Mouse (Mus musculus) heart, postnatal 14 days (tissue): ENCODE results near the gene Setd6. TPM values are rescaled to one million over a fixed set of nuclear protein-coding genes. Genes with fewer than 3 reads are reported as not detected.
A peak's percentile ranks its signal among the peaks of the same experiment; 100 is the strongest.

Source experiments
- DNase-seq, 2 experiments: peaks; one replicate each; pipeline ENCODE4 v3.0.0; 2021 to 2022
- intact Hi-C: fragments of 180-260 bp; cut with DNase I; formaldehyde crosslinking; loops from one replicate; pipeline ENCODE4 v1.15.1; 2025
- total RNA-seq, 2 experiments: library from RNA; stranded (reverse); gene quantifications; 2 replicates each; pipeline ENCODE4 v1.2.3; 2021

Setd6 gene
- total RNA-seq, 2 experiments from 2014 or later, result 8.5 to 11.6 TPM

DNA sequence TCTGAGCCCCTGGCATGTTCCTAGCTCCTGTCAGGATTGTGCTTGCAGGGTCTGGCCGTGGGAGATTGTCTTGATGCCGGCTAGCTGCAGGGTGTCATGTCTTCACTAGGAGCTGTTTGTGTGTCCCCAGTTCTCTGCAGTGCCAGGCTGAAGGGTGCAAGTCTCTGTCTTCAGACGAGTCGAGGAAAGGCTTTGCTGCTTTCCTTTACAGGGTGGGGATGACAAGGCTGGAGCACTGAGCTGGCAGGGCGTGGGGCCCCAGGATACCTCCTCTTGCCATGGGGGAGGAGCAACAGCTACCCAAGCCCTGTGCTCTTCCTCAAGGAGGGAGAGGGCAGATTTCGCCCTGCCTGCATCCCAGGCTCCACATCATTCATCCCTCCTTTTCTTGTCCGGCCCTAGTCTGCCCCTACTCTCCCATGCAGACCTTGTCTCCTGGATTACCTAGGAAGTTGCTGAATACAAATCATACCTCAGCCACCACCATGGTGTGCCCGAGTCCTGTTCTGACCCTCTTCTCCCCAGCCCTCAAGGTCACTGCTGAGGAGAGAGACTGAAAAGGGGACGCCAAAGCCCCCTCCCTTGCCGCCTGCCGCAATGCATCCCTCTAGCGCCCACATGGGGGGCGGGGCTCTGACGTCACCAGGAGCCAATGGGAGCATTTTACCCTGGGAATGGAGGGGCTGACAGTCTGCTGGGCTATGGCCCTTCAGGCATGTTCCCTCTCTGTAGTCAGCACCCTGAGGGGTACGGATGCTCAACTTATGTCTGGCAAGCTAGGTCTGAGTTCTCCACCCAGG is 12.0 kb upstream of the Setd6 start:
- intact Hi-C loops, result no loop called here
- peak; percentile 57 to 73 for DNase-seq

DNA sequence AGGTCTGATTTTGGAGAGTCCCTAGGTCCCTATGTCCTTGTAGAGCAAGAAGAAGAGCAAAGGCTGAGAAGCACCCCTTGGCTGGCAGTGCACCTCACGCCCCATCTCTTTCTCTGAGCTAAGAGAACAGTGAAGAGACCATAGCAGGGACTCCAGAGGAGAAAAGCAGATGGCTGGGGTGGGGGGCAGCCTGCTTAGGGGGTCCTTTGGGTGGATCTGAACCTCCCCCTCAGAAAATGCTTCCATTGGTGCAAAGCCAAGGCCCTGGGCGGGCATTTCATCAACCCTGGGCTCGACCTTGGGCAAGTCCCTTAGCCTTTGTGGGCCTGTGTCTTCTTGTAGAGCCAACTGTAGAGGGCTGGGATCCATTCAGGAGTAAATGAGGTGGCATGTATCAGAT is 11.1 kb upstream of the Setd6 start:
- no peak for DNase-seq
- intact Hi-C loops, result no loop called here

DNA sequence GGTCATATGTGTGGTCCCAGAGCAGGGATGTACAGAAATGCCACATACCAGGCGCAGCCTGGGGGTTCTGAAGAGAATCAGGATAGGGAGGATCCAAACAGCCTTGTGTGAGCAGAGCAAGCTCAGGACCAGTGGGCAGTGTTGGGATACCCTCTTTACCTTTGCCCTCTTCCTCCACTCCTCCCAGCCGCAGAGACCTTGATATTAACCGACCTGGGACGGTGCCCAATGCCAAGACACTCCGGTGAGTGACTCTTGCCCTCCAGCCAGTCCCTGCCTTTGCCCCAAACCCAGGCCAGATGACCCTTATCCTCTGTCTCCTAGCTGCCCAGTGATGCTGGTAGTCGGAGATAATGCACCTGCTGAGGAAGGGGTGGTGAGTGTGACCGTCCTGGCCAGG is 6.1 kb upstream of the Setd6 start:
- intact Hi-C loops, result no loop called here
- no peak for DNase-seq

DNA sequence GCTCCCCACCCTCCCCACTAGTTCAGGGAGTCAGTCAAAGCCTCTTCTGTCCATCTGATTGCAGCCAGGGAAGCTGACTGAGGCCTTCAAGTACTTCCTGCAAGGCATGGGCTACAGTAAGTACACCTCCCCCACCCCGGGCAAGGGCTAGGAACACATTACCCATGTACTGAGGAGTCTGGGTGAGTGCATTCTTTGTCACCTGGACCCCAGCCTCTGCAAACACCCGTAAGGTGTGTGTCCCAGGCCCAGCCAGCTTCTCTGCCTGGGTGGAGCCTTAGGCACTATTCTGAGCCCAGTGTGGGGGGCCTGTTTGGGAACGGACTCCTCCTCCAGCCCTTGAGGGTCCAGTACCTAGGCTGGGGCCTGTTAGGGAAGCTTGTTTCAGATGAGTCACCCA is 4.7 kb upstream of the Setd6 start:
- intact Hi-C loops, result loop anchor here (10.0 kb wide), 1 partner anchor 204 kb away; no protein-coding TSS in a partner anchor
- DNase-seq, result no peak

DNA sequence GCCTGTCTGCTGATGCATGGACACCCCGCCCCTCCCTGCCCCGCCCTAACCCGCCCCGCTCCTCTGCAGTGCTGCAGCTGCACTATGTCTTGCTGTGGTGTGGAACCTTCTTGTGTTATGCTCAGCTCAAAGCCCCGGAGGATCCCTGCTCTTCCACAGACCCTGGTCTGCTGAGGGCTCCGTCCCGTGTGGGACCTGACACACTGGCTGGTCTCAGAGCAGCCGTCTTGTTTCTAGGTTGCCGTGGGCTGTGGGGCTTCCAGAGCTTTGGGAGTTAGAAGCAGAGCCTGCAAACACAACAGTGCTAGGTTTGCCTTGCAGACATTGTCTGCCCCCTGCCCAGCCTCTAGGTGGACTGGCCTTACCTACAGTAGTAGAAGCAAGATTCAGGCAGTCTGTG is 3.3 kb upstream of the Setd6 start:
- intact Hi-C loops, result loop anchor here (10.0 kb wide), 1 partner anchor 202 kb away; no protein-coding TSS in a partner anchor
- no peak for DNase-seq

DNA sequence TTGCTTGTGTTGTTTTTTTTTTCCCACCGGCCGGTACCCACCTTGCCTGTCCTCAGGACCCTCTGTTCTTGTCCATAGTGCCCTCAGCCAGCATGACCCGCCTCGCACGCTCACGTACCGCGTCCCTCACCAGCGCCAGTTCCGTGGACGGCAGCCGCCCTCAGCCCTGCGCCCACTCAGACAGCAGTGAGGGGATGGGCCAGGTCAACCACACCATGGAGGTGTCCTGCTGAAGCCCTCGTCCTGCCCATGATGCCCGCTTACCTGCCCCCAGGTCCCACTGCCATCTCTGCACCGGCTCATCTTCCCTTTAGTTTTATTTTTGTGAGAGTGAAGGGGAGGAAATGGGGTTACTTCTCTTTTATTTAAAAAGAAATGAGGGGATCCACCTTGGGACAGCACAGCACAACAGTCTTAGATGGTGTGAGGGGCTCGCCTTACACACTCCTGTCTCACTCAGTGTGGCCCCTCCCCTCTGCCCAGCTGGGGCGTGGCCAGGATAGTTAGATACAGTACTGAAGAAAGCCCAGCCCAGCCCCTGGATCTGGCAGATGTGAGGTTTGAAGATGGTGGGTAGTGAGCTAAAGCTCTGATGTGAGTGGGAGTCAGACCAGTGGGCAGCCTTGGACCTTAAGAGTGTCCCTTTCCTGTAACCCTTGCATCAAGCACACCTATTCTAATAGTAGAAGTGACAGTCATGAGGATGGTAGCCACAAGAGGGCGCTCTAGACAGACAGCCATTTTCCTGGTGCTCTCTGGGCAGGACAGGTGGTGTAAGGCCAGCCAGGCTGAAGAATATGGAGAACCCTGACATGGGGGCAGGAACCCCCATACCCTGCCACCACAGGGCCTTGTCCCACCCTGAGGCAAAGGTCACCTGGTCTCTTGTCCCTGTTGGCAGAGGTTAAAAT is 2.3 kb upstream of the Setd6 start:
- peak; percentile 64 to 78 for DNase-seq
- intact Hi-C loops, result loop anchor here (10.0 kb wide), 1 partner anchor 201 kb away; no protein-coding TSS in a partner anchor

DNA sequence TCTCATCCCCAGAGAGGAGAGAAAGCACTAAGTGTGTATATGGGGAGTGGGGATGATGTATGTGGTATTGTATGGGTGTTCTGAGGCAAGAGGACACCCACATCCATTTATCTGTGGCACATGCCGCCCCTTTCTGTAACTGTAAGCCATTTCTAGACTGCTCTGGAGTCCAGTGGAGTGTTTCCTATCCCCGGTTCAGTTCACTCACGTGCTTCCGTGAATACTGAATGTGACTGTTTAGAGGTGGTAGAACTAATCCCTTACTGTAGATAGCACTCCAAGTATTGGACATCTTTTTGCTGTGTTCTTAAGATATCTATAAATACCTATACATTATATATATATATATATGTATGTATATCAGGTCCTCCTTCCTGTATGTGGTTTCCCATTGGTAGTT is 1.3 kb upstream of the Setd6 start:
- intact Hi-C loops, result loop anchor here (10.0 kb wide), 1 partner anchor 200 kb away; no protein-coding TSS in a partner anchor
- DNase-seq, result no peak

DNA sequence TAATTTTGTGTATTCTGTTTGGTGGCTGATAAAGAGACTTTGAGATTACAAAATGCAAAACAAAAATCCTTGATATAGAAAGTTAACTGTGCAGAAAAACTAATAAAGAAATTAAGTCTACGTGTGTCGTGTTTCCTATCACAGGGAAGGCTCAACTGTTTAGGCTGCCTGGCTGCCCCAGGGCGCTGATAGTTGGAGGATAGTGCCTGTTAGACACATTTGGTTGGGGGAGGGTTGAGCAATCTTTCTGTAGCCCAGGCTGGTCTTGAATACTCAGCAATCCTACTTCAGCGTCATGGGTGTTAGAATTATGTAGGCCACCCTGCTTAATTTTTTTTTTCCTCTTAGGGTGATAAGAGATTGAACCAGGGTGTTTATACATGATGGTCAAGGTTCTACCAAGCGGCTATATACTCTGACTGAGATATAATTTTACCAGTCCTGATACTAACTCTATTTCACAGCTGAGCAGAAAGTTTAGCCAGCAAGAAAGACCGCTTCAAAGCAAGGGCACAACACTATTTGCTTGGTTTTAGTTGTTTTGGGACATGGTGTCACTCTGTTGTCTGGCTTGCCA is 756 bp upstream of the Setd6 start:
- DNase-seq, result no peak
- intact Hi-C loops, result loop anchor here (5.0 to 10.0 kb wide), 2 partner anchors 117 to 200 kb away; no protein-coding TSS in a partner anchor

DNA sequence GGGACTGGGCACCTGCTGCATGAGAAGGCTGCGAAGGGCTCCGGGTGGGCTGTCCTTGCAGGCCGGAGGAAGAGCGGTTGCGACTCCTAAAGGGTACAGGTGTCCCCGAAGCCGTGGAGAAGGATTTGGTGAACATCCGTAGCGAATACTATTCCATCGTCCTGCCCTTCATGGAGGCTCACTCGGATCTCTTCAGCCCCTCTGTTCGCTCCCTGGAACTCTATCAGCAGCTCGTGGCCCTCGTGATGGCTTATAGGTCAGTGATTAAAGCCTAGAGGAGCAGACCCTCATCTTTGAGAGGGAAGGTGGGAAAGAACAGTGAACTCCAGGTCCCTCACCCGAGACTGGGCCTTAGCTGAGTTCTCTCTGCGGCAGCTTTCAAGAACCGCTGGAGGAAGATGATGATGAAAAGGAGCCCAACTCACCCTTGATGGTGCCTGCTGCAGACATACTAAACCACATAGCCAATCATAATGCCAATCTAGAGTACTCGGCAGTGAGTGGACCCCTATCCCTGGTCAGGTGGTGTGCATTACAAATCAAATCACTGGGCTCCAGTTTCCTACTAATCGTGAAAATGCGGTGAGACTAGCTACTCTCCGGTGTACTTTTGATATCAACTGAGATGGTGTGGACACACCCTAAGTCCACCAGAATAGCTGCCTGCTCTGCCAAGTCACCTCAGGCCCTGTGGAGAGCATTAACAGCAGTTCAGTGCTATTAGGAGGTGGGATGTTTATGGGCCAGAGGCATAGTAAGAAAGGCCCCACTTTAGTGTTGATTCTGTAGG is 1.1 kb downstream of the Setd6 start:
- intact Hi-C loops, result loop anchor here (5.0 to 10.0 kb wide), 2 partner anchors 116 to 198 kb away; no protein-coding TSS in a partner anchor

DNA sequence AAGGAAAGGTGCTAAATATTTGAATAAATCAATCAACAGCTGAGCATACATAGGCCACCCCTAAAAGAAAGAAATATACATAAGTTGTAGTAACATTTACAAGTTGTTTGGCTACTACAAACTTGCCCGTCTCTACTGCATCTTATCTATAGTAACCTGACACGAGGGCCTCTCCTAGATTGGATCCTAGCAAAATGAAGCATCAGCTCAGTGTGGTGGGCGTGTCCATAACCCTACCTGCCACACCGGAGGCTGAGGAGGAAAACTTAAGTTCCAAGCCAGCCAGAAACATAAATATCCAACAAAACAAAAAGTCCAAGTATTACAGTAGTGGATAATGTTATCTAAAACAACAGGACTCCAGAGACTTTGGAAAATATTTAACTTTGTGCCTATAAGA is 11.9 kb downstream of the Setd6 start:
- no peak for DNase-seq
- intact Hi-C loops, result no loop called here

More for the DNA sequence above, 1.1 kb downstream of the Setd6 start:
- DNase-seq, result no peak

DNA sequence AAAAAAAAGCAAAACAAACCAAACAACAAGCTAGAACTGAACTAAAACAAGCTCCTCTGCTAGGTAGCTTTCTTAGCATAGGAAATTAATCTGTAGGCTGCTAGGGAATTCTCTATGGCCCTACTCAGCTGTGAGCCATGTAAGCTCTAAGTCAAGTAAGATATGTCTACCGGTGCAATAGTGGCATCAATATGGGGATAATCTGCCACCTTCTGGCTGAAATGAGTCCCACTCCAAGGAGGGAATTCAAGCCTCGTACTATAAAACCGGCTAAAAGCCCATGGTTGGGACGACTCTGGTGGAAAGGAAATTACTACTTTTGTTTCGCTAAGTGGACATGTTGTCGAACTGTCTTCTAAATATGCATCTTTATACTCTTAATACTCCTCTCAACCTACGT is 22.9 kb downstream of the Setd6 start:
- intact Hi-C loops, result no loop called here
- no peak for DNase-seq

DNA sequence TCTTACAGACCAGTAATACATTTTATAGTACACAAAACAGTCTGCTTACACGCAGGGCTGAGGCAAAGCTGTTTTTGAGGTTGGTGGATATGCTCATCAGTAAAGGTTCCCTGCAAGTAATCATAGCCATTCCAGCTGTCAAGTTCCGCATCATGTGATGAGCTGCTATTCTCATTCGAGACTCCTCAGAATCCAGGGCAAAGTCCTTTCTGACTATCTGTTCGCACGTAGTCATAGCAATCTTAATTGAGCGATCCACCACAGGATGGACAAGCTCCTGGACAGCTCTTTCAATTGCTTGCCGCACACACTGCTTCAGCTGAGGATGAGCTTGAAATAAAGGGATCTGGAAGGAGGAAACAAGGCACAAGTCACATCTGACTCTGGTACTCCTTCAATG is 26.1 kb downstream of the Setd6 start:
- no peak for DNase-seq
- intact Hi-C loops, result no loop called here

DNA sequence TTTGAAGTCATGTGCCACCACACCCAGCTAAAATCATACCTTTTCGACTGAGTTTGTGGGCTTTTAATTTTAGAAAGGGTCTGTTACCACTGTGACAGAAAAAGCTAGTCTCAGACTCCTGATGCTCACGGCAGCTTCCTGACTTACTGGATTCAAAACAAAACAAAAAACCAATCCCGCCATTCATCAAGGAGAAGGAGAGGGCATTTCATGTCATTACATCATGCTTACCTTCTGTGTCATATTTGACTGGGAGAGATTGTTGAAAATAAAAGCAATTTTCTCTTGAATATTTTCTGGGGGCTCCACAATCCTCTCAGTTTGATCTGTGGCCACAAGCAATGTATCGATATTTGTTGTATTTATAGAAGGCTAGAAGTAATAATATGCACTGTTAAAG is 32.3 kb downstream of the Setd6 start:
- DNase-seq, result no peak
- intact Hi-C loops, result no loop called here

DNA sequence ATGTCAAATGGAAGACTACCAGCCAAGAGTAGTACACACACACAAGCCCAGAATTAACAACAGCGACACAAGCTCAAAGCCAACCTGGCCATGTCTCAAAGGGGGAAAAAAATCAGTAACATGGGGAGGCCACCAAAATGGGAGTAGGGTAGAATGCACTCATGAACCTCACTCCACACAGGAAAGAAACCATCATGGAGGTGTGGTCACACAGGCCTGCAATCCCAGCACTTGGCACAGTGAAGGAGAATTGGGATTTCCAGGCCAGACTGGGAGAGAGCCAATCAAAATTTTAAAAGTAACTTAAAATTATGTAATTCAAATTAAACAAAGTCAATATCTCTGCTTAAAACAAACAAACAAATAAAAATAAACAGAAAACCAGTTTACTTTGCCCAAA is 36.2 kb downstream of the Setd6 start:
- DNase-seq, result no peak
- intact Hi-C loops, result no loop called here

DNA sequence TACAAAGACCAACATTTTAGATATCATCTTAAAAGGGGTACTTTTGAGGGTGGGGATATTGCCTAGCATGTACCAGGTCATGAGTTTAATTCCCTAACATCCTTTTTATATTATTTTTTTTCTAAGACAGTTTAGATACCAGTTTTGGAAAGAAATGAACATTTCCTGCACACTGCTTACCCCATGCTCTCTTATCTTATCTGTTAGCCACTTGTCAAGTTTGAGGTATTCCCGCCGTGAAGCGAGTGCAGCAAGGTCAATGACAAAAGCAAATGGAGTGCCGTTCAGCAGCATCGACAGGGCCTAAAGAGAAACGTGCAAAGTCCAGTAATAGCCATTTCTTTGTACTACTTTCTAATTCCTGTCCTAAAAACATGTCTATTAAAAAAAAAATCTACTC is 44.6 kb downstream of the Setd6 start:
- no peak for DNase-seq
- intact Hi-C loops, result no loop called here

DNA sequence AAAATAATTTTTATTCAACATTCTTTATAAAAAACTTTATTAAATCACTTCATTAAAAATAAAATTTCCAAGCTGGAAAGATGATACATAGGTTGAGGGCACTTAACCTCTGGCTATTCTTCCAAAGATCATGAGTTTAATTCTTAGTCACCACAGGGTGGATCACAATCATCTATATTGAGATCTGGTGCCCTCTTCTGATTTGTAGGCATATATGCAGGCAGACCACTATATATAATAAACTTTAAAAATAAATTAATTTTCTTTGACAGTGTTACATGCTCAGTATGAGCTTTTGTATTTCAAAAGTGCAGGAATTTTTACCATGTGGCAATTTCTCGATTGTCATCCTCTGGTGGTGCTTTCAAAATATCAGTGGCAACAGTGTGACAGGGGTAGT is 48.5 kb downstream of the Setd6 start:
- DNase-seq, result no peak
- intact Hi-C loops, result no loop called here
